Mouse (Mus musculus) thymus, postnatal 25 days (tissue): ENCODE results near the gene P3h3.
"Not testable (repeated sequence)": the region's sequence is repeated elsewhere in the genome, so short reads cannot be mapped to it uniquely, and the experiment has no call there.

Experiments
- DNase-seq: peaks from one replicate; pipeline ENCODE4 v3.0.0; 2022

Gene P3h3

GRCm38 (mm10) chr6:124856916-124857839, at the start of gene P3h3:
Gene P3h3, minus strand, starts transcription at chr6:124857752.
- peak; percentile 85 for DNase-seq

GRCm38 (mm10) chr6:124904991-124905860, 47.7 kb upstream of the P3h3 start:
- no peak for DNase-seq

GRCm38 (mm10) chr6:124904161-124904981, 46.8 kb upstream of the P3h3 start:
- DNase-seq, result peak; percentile 73

- peak; percentile 99 for DNase-seq
Observed at GRCm38 (mm10) chr6:124903580-124904151, 46.1 kb upstream of the P3h3 start.

GRCm38 (mm10) chr6:124901851-124902250, 44.3 kb upstream of the P3h3 start:
- DNase-seq, result peak; percentile 45

GRCm38 (mm10) chr6:124900801-124901480, 43.4 kb upstream of the P3h3 start:
- peak; percentile 71 for DNase-seq

GRCm38 (mm10) chr6:124900056-124900800, 42.7 kb upstream of the P3h3 start:
- peak; percentile 88 for DNase-seq

- peak; percentile 59 for DNase-seq
Observed at GRCm38 (mm10) chr6:124898359-124898758, 40.8 kb upstream of the P3h3 start.

- not testable (repeated sequence) for DNase-seq
Observed at GRCm38 (mm10) chr6:124894113-124894512, 36.6 kb upstream of the P3h3 start.

GRCm38 (mm10) chr6:124890997-124891396, 33.4 kb upstream of the P3h3 start:
- DNase-seq, result no peak

GRCm38 (mm10) chr6:124888555-124889125, 31.1 kb upstream of the P3h3 start:
- peak; percentile 53 for DNase-seq

GRCm38 (mm10) chr6:124887986-124888385, 30.4 kb upstream of the P3h3 start, which contains the start of gene Cd4:
Gene Cd4, minus strand, starts transcription at chr6:124888221.
- DNase-seq, result peak; percentile 65

GRCm38 (mm10) chr6:124885956-124886381, 28.4 kb upstream of the P3h3 start:
- peak; percentile 72 for DNase-seq

- peak; percentile 78 for DNase-seq
Observed at GRCm38 (mm10) chr6:124884714-124885500, 27.4 kb upstream of the P3h3 start.

- no peak for DNase-seq
Observed at GRCm38 (mm10) chr6:124883351-124883750, 25.8 kb upstream of the P3h3 start.

GRCm38 (mm10) chr6:124881821-124882220, 24.3 kb upstream of the P3h3 start:
- no peak for DNase-seq

GRCm38 (mm10) chr6:124879390-124879789, 21.8 kb upstream of the P3h3 start:
- peak; percentile 79 for DNase-seq

- DNase-seq, result no peak
Observed at GRCm38 (mm10) chr6:124874348-124874747, 16.8 kb upstream of the P3h3 start.

GRCm38 (mm10) chr6:124866560-124866959, 9.0 kb upstream of the P3h3 start:
- DNase-seq, result no peak
